26 mouse cellular contexts compared by ENCODE assay signal in the genomic region with DNA sequence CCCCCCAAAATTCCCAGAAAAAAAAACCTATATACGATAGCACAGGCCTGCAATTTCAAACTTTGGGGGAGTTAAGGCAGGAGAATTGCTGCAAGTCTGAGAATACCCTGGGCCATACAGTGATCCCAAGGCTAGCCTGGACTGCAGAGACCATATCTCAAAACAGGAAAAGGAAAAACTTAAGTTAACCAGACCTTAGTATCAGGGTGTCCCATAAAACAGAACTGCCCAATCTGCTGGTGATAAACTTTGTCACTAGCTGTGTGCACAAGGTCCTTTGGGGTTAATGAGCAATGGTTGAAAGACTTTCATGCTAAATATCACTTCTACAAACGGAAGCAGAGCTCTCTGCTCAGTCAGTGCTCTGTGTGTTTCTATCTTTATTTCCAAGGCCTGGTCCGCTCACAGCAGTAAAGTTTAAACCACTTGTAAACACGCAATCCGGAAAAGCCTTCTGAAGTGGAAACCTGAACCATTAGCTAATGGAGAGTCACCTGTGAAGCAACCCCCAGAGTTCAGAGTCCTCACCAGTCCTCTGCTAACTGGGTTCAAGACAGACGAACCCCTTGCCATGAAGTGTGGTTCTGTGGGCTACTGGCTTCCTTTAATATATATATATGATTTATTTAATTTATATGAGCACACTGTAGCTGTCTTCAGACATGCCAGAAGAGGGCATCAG. TPM values are rescaled to one million over a fixed set of nuclear protein-coding genes. Genes with fewer than 3 reads are reported as not detected.
DNase-seq lines count a peak whose midpoint lies in the region; ATAC-seq and TF ChIP-seq lines count a peak whose summit lies in the region.
"Had no signal": no experiment of that assay in that cellular context is flagged by ENCODE, and none has a peak within 500 bp of the region (broad histone marks: within the 10 kb centered on the region; RNA-seq: fewer than 3 reads in every experiment).

No protein-coding gene starts in this region.

- no peak for DNase-seq in kidney, postnatal 0 days (ENCODE audit: low spot score)
- no peak for DNase-seq in liver, embryonic 13.5 days
- DNase-seq in liver, postnatal 0 days: no peak
- DNase-seq: adrenal gland, adult 2 months; adrenal gland, postnatal 14 days; B cell, adult 2 months; cerebellum, adult 11 months; cerebellum, adult 2 months; cerebellum, adult 9-11 months; cerebellum, postnatal 25 days; forebrain, postnatal 0 days; gastrocnemius, adult 2 months; gastrocnemius, postnatal 14 days had no signal

- no peak overlapping the region for H3K4me3 ChIP-seq in kidney, postnatal 0 days (replicated peaks; ENCODE audit: low read depth, low read length)
- H3K4me3 ChIP-seq in kidney, embryonic 16.5 days (ENCODE audit: low read length): no peak overlapping the region
- H3K4me3 ChIP-seq in liver, embryonic 13.5 days (replicated peaks): no peak overlapping the region
- H3K4me3 ChIP-seq in liver, embryonic 12.5 days: no peak overlapping the region
- H3K4me3 ChIP-seq in intestine, embryonic 15.5 days (replicated peaks): no peak overlapping the region
- no peak overlapping the region for H3K4me3 ChIP-seq in liver, postnatal 0 days (ENCODE audit: low read depth, low read length)
- no peak overlapping the region for H3K4me3 ChIP-seq in neural tube, embryonic 15.5 days (replicated peaks)
- H3K4me3 ChIP-seq: embryonic facial prominence, embryonic 12.5 days; embryonic facial prominence, embryonic 15.5 days; gastrocnemius, adult 2 months; hindbrain, embryonic 12.5 days had no signal

- no peak for ATAC-seq in kidney, postnatal 0 days (replicated peaks; ENCODE audit: low FRiP score, low read depth)
- no peak for ATAC-seq in kidney, embryonic 16.5 days (ENCODE audit: low FRiP score, low TSS enrichment)
- 0 out of 2 replicates have a peak, but pooled peaks have one; percentile 29 for ATAC-seq in liver, embryonic 13.5 days (ENCODE audit: low read depth)
- no peak for ATAC-seq in liver, embryonic 12.5 days
- peak; percentile 72 for ATAC-seq in intestine, embryonic 15.5 days
- ATAC-seq in liver, postnatal 0 days: peak; percentile 49
- no peak for ATAC-seq in inflammation-experienced regulatory T-cells, adult 6 months
- no peak for ATAC-seq in neural tube, embryonic 15.5 days (ENCODE audit: low FRiP score)
- ATAC-seq: forebrain, embryonic 14.5 days; forebrain, postnatal 0 days had no signal

- TF ChIP-seq CTCF in kidney, postnatal 0 days (IDR thresholded peaks at IDR 0.05; ENCODE audit: low read depth): 0 out of 2 replicates have a peak, but pooled peaks have one; percentile 15
- TF ChIP-seq CTCF in liver, postnatal 0 days (IDR thresholded peaks at IDR 0.05; ENCODE audit: low read depth): no peak

- H3K9me3 ChIP-seq in kidney, postnatal 0 days (replicated peaks; ENCODE audit: low read length): no peaks in the 10 kb centered on the region
- H3K9me3 ChIP-seq in kidney, embryonic 16.5 days (ENCODE audit: low read length): peaks cover under 1% of the 10 kb centered on the region; the same call in 1 of the 2 replicates
- 0 out of 2 replicates have a peak, but pooled peaks cover 2% of the 10 kb centered on the region for H3K9me3 ChIP-seq in liver, embryonic 13.5 days (replicated peaks)
- no peaks in the 10 kb centered on the region for H3K9me3 ChIP-seq in liver, embryonic 12.5 days (replicated peaks)
- H3K9me3 ChIP-seq in intestine, embryonic 15.5 days: no peaks in the 10 kb centered on the region
- H3K9me3 ChIP-seq in liver, postnatal 0 days (ENCODE audit: low read length): no peaks in the 10 kb centered on the region
- no peaks in the 10 kb centered on the region for H3K9me3 ChIP-seq in neural tube, embryonic 15.5 days (replicated peaks)
- H3K9me3 ChIP-seq: embryonic facial prominence, embryonic 15.5 days; hindbrain, embryonic 12.5 days had no signal

- TF ChIP-seq EP300 in liver, postnatal 0 days (IDR thresholded peaks at IDR 0.05; ENCODE audit: low read depth): no peak

- 0 out of 2 replicates have a peak, but pooled peaks cover 3% of the 10 kb centered on the region for H3K27me3 ChIP-seq in kidney, postnatal 0 days (ENCODE audit: insufficient read depth, low read length)
- H3K27me3 ChIP-seq in kidney, embryonic 16.5 days (ENCODE audit: insufficient read depth, low read length): no peaks in the 10 kb centered on the region
- H3K27me3 ChIP-seq in liver, embryonic 13.5 days: peaks cover 6% of the 10 kb centered on the region; the same call in 1 of the 2 replicates
- H3K27me3 ChIP-seq in liver, embryonic 12.5 days (replicated peaks): peaks cover 32% of the 10 kb centered on the region
- H3K27me3 ChIP-seq in intestine, embryonic 15.5 days (replicated peaks): no peaks in the 10 kb centered on the region
- 0 out of 2 replicates have a peak, but pooled peaks cover 2% of the 10 kb centered on the region for H3K27me3 ChIP-seq in liver, postnatal 0 days (ENCODE audit: insufficient read depth, low read length)
- H3K27me3 ChIP-seq in neural tube, embryonic 15.5 days (replicated peaks): peaks cover 15% of the 10 kb centered on the region

- no peak overlapping the region for H3K27ac ChIP-seq in kidney, postnatal 0 days
- no peak overlapping the region for H3K27ac ChIP-seq in kidney, embryonic 16.5 days (ENCODE audit: low read length)
- no peak overlapping the region for H3K27ac ChIP-seq in liver, embryonic 13.5 days
- H3K27ac ChIP-seq in liver, embryonic 12.5 days: no peak overlapping the region
- H3K27ac ChIP-seq in intestine, embryonic 15.5 days: peak overlapping the region; percentile 23; the same call in 1 of the 2 replicates
- peak overlapping the region; percentile 24; the same call in 1 of the 2 replicates for H3K27ac ChIP-seq in liver, postnatal 0 days (ENCODE audit: low read depth)
- H3K27ac ChIP-seq in neural tube, embryonic 15.5 days (replicated peaks): no peak overlapping the region
- H3K27ac ChIP-seq: embryonic facial prominence, embryonic 12.5 days; embryonic facial prominence, embryonic 15.5 days; gastrocnemius, adult 2 months; hindbrain, embryonic 12.5 days had no signal

- H3K4me1 ChIP-seq in kidney, postnatal 0 days (replicated peaks; ENCODE audit: insufficient read depth, low read length): no peaks in the 10 kb centered on the region
- peaks cover 5% of the 10 kb centered on the region; the same call in 1 of the 2 replicates for H3K4me1 ChIP-seq in kidney, embryonic 16.5 days (ENCODE audit: insufficient read depth, low read length)
- peaks cover 5% of the 10 kb centered on the region; the same call in 1 of the 2 replicates for H3K4me1 ChIP-seq in liver, embryonic 13.5 days (replicated peaks)
- peaks cover 5% of the 10 kb centered on the region for H3K4me1 ChIP-seq in liver, embryonic 12.5 days
- no peaks in the 10 kb centered on the region for H3K4me1 ChIP-seq in intestine, embryonic 15.5 days (replicated peaks)
- H3K4me1 ChIP-seq in liver, postnatal 0 days (ENCODE audit: insufficient read depth): no peaks in the 10 kb centered on the region
- H3K4me1 ChIP-seq in neural tube, embryonic 15.5 days: no peaks in the 10 kb centered on the region
- H3K4me1 ChIP-seq: embryonic facial prominence, embryonic 15.5 days; hindbrain, embryonic 12.5 days had no signal

- WGBS in kidney, postnatal 0 days: 62% methylated on average over 6 of the region's 6 CpGs
- 67% methylated on average over 6 of the region's 6 CpGs for WGBS in kidney, embryonic 16.5 days
- WGBS in liver, embryonic 13.5 days (ENCODE audit: insufficient replicate concordance): 55% methylated on average over 6 of the region's 6 CpGs
- WGBS in liver, embryonic 12.5 days (ENCODE audit: insufficient replicate concordance): 64% methylated on average over 6 of the region's 6 CpGs
- 44% methylated on average over 6 of the region's 6 CpGs for WGBS in intestine, embryonic 15.5 days
- 53% methylated on average over 6 of the region's 6 CpGs for WGBS in liver, postnatal 0 days (ENCODE audit: insufficient replicate concordance)
- WGBS in neural tube, embryonic 15.5 days: 83% methylated on average over 6 of the region's 6 CpGs

- no peak overlapping the region for H3K9ac ChIP-seq in kidney, postnatal 0 days (ENCODE audit: low read depth, low read length)
- H3K9ac ChIP-seq in kidney, embryonic 16.5 days (replicated peaks; ENCODE audit: low read length): no peak overlapping the region
- no peak overlapping the region for H3K9ac ChIP-seq in liver, embryonic 13.5 days
- H3K9ac ChIP-seq in liver, embryonic 12.5 days: no peak overlapping the region
- no peak overlapping the region for H3K9ac ChIP-seq in intestine, embryonic 15.5 days
- H3K9ac ChIP-seq in liver, postnatal 0 days (replicated peaks): no peak overlapping the region
- no peak overlapping the region for H3K9ac ChIP-seq in neural tube, embryonic 15.5 days (replicated peaks)
- H3K9ac ChIP-seq: embryonic facial prominence, embryonic 12.5 days; embryonic facial prominence, embryonic 15.5 days; forebrain, postnatal 0 days; hindbrain, embryonic 12.5 days had no signal

- no peaks in the 10 kb centered on the region for H3K36me3 ChIP-seq in kidney, postnatal 0 days (ENCODE audit: insufficient read depth, low read length)
- no peaks in the 10 kb centered on the region for H3K36me3 ChIP-seq in kidney, embryonic 16.5 days (ENCODE audit: insufficient read depth, low read length)
- no peaks in the 10 kb centered on the region for H3K36me3 ChIP-seq in liver, embryonic 13.5 days
- no peaks in the 10 kb centered on the region for H3K36me3 ChIP-seq in liver, embryonic 12.5 days
- H3K36me3 ChIP-seq in intestine, embryonic 15.5 days: no peaks in the 10 kb centered on the region
- no peaks in the 10 kb centered on the region for H3K36me3 ChIP-seq in liver, postnatal 0 days (replicated peaks; ENCODE audit: insufficient read depth, low read length)
- no peaks in the 10 kb centered on the region for H3K36me3 ChIP-seq in neural tube, embryonic 15.5 days
- H3K36me3 ChIP-seq: embryonic facial prominence, embryonic 12.5 days; embryonic facial prominence, embryonic 15.5 days; hindbrain, embryonic 12.5 days had no signal

- H3K4me2 ChIP-seq in kidney, postnatal 0 days (ENCODE audit: low read length): no peak overlapping the region
- no peak overlapping the region for H3K4me2 ChIP-seq in kidney, embryonic 16.5 days (replicated peaks; ENCODE audit: low read depth, low read length)
- no peak overlapping the region for H3K4me2 ChIP-seq in liver, embryonic 13.5 days
- H3K4me2 ChIP-seq in liver, embryonic 12.5 days: no peak overlapping the region
- H3K4me2 ChIP-seq in intestine, embryonic 15.5 days (replicated peaks): no peak overlapping the region
- H3K4me2 ChIP-seq in liver, postnatal 0 days (ENCODE audit: low read depth, low read length): no peak overlapping the region
- no peak overlapping the region for H3K4me2 ChIP-seq in neural tube, embryonic 15.5 days
- H3K4me2 ChIP-seq: embryonic facial prominence, embryonic 12.5 days; embryonic facial prominence, embryonic 15.5 days; heart, embryonic 11.5 days; hindbrain, embryonic 12.5 days had no signal

RNA-seq across cellular contexts. Expression of gene Ctcfl, which starts 10.7 kb away (rescaled TPM):
- 0.08 TPM in 1 of 2 replicates, not detected in the other for polyA plus RNA-seq in kidney, postnatal 0 days (2015; fragmentation: Nextera tagmentation; extraction: Ambion mirVana)
- polyA plus RNA-seq in kidney, embryonic 16.5 days (2015; fragmentation: Nextera tagmentation; extraction: Ambion mirVana): 0.07 and 0.10 TPM in 2 replicates
- polyA plus RNA-seq in liver, embryonic 13.5 days (2015; fragmentation: Nextera tagmentation; extraction: Ambion mirVana): 0.02 and 0.05 TPM in 2 replicates
- polyA plus RNA-seq in liver, embryonic 12.5 days (2016; fragmentation: Nextera tagmentation; extraction: Ambion mirVana): 0.04 and 0.06 TPM in 2 replicates
- polyA plus RNA-seq in intestine, embryonic 15.5 days (2015; fragmentation: Nextera tagmentation; extraction: Ambion mirVana): 0.23 and 0.36 TPM in 2 replicates
- 0.21 and 0.25 TPM in 2 replicates for polyA plus RNA-seq in liver, postnatal 0 days (2015; fragmentation: Nextera tagmentation; extraction: Ambion mirVana)
- not detected for polyA plus RNA-seq in inflammation-experienced regulatory T-cells, adult 6 months (2017; shearing (Covaris generic))
- 0.09 and 0.10 TPM in 2 replicates for polyA plus RNA-seq in neural tube, embryonic 15.5 days (2015; fragmentation: Nextera tagmentation; extraction: Ambion mirVana)
- polyA plus RNA-seq: adrenal gland, adult 2 months; cerebellum, adult 2 months; forebrain, embryonic 11.5 days; forebrain, embryonic 14.5 days; frontal cortex, adult 2 months had no signal

RNA-seq across cellular contexts. Expression of gene Pck1, which starts 44.2 kb away (rescaled TPM):
- polyA plus RNA-seq in kidney, postnatal 0 days (2015; fragmentation: Nextera tagmentation; extraction: Ambion mirVana): 47.2 and 67.8 TPM in 2 replicates
- 35.4 and 38.4 TPM in 2 replicates for polyA plus RNA-seq in kidney, embryonic 16.5 days (2015; fragmentation: Nextera tagmentation; extraction: Ambion mirVana)
- 0.22 and 0.24 TPM in 2 replicates for polyA plus RNA-seq in liver, embryonic 13.5 days (2015; fragmentation: Nextera tagmentation; extraction: Ambion mirVana)
- polyA plus RNA-seq in liver, embryonic 12.5 days (2016; fragmentation: Nextera tagmentation; extraction: Ambion mirVana): 0.07 and 0.20 TPM in 2 replicates
- 7.0 and 8.4 TPM in 2 replicates for polyA plus RNA-seq in intestine, embryonic 15.5 days (2015; fragmentation: Nextera tagmentation; extraction: Ambion mirVana)
- polyA plus RNA-seq in liver, postnatal 0 days (2015; fragmentation: Nextera tagmentation; extraction: Ambion mirVana): 414 and 703 TPM in 2 replicates
- not detected for polyA plus RNA-seq in inflammation-experienced regulatory T-cells, adult 6 months (2017; shearing (Covaris generic))
- 0.34 TPM in 1 of 2 replicates, not detected in the other for polyA plus RNA-seq in neural tube, embryonic 15.5 days (2015; fragmentation: Nextera tagmentation; extraction: Ambion mirVana)
- polyA plus RNA-seq: cerebellum, adult 2 months; embryonic facial prominence, embryonic 12.5 days; embryonic facial prominence, embryonic 15.5 days; forebrain, embryonic 11.5 days; forebrain, embryonic 14.5 days; forebrain, postnatal 0 days; heart, embryonic 11.5 days; heart, embryonic 14.5 days; hindbrain, embryonic 12.5 days had no signal

Comparison
In these comparisons a context has a peak if more than half of its experiments do, and no peak if none do; other contexts are left out.
1. ATAC-seq: peak in liver, embryonic 13.5 days (single experiment), intestine, embryonic 15.5 days (single experiment) and liver, postnatal 0 days (single experiment); none in kidney, postnatal 0 days (single experiment), kidney, embryonic 16.5 days (single experiment), liver, embryonic 12.5 days (single experiment), inflammation-experienced regulatory T-cells, adult 6 months (single experiment) and neural tube, embryonic 15.5 days (single experiment).
2. H3K27ac ChIP-seq: peak in intestine, embryonic 15.5 days (single experiment) and liver, postnatal 0 days (single experiment); none in kidney, postnatal 0 days (single experiment), kidney, embryonic 16.5 days (single experiment), liver, embryonic 13.5 days (single experiment), liver, embryonic 12.5 days (single experiment) and neural tube, embryonic 15.5 days (single experiment).